Mouse (Mus musculus) CH12.LX (cell line): ENCODE results near the gene Gm20715. TPM values are rescaled to one million over a fixed set of nuclear protein-coding genes. Genes with fewer than 3 reads are reported as not detected.

Experiments used
- DNase-seq: peaks from one replicate; pipeline ENCODE4 v3.0.0-alpha.2; 2013; ENCODE audit errors: extremely low read depth
- H3K27ac ChIP-seq: 2 replicates; pipeline ENCODE4 v1.5.1; 2012; ENCODE audit warnings: low read depth, mild to moderate bottlenecking, control low read depth, moderate library complexity; ENCODE audit not compliant: insufficient read depth
- H3K27me3 ChIP-seq: replicated peaks from 2 replicates; pipeline ENCODE3; 2012; ENCODE audit warnings: inconsistent platforms
- H3K36me3 ChIP-seq, 2 experiments: replicated peaks in 1 of 2; 2 replicates each; pipeline versions ENCODE3 to v1.6.1; 2012; ENCODE audit warnings: inconsistent platforms in 1 of 2, low read length in 1 of 2, mild to moderate bottlenecking in 1 of 2, mixed read lengths in 1 of 2, moderate library complexity in 1 of 2; ENCODE audit not compliant: control insufficient read depth in 1 of 2, insufficient read depth in 1 of 2
- H3K4me1 ChIP-seq, 2 experiments: 2 replicates each; pipeline ENCODE4 v1.6.1; 2012; ENCODE audit warnings: inconsistent platforms in 1 of 2, moderate library complexity in 1 of 2; ENCODE audit not compliant: insufficient read depth in 2 of 2, control insufficient read depth in 1 of 2
- H3K4me2 ChIP-seq: 2 replicates; pipeline ENCODE4 v1.6.1; 2012; ENCODE audit warnings: low read depth, mild to moderate bottlenecking, control low read depth; ENCODE audit not compliant: poor library complexity, insufficient read depth, severe bottlenecking
- H3K4me3 ChIP-seq, 3 experiments: fragments of 150-350 bp in 1 of 3; sonication (generic) in 1 of 3; replicated peaks in 1 of 3; 2 replicates each; pipeline versions ENCODE3 to v1.5.1; 2011 to 2012; ENCODE audit warnings: low read depth in 2 of 3, low read length in 2 of 3, mild to moderate bottlenecking in 2 of 3, moderate library complexity in 2 of 3, control low read depth in 1 of 3, improper control_type of control experiment in 1 of 3, inconsistent platforms in 1 of 3, mixed read lengths in 1 of 3; ENCODE audit not compliant: poor library complexity in 1 of 3
- H3K79me2 ChIP-seq: replicated peaks from 2 replicates; pipeline ENCODE4 v1.6.1; 2012; ENCODE audit warnings: mild to moderate bottlenecking, moderate library complexity; ENCODE audit not compliant: control insufficient read depth, poor library complexity, insufficient read depth, severe bottlenecking; ENCODE audit errors: extremely low read depth
- H3K9ac ChIP-seq: 2 replicates; pipeline ENCODE4 v1.6.1; 2012; ENCODE audit warnings: low read depth, mild to moderate bottlenecking, control low read depth, moderate library complexity; ENCODE audit not compliant: insufficient read depth
- H3K9me3 ChIP-seq: replicated peaks from 2 replicates; pipeline ENCODE3; 2012; ENCODE audit warnings: low read length, inconsistent platforms, mixed read lengths
- CTCF ChIP-seq, 2 experiments: IDR thresholded peaks in 1 of 2; conservative IDR thresholded peaks in 1 of 2; 2 replicates each; pipeline ENCODE4 v1.5.1; 2011 to 2012; ENCODE audit warnings: low read depth in 2 of 2, low read length in 2 of 2, improper control_type of control experiment in 1 of 2, inconsistent platforms in 1 of 2, mild to moderate bottlenecking in 1 of 2, moderate library complexity in 1 of 2
- ELF1 ChIP-seq: IDR thresholded peaks from 2 replicates; pipeline ENCODE4 v1.6.1; 2014; ENCODE audit warnings: low read depth, mild to moderate bottlenecking, inconsistent platforms, low read length, improper control_type of control experiment
- EP300 ChIP-seq: IDR thresholded peaks from 2 replicates; pipeline ENCODE4 v1.6.1; 2011; ENCODE audit warnings: low read length, improper control_type of control experiment
- ETS1 ChIP-seq: conservative IDR thresholded peaks from 2 replicates; pipeline ENCODE4 v1.6.1; 2012; ENCODE audit warnings: low read depth, mild to moderate bottlenecking, inconsistent platforms, low read length, improper control_type of control experiment, moderate library complexity
- HCFC1 ChIP-seq: IDR thresholded peaks from 2 replicates; pipeline ENCODE4 v1.6.1; 2012; ENCODE audit warnings: low read depth, mild to moderate bottlenecking, inconsistent platforms, low read length, improper control_type of control experiment
- IRF4 ChIP-seq: IDR thresholded peaks from 2 replicates; pipeline ENCODE4 v1.6.1; 2014; ENCODE audit warnings: low read depth, mild to moderate bottlenecking, inconsistent platforms, low read length, improper control_type of control experiment
- JUN ChIP-seq: IDR thresholded peaks from 2 replicates; pipeline ENCODE4 v1.6.1; 2011; ENCODE audit warnings: low read depth, mild to moderate bottlenecking, low read length, improper control_type of control experiment, moderate library complexity; ENCODE audit not compliant: insufficient read depth
- JUND ChIP-seq: conservative IDR thresholded peaks from 2 replicates; pipeline ENCODE4 v1.6.1; 2011; ENCODE audit warnings: low read depth, low read length, improper control_type of control experiment
- MAX ChIP-seq: IDR thresholded peaks from 2 replicates; pipeline ENCODE4 v1.6.1; 2011; ENCODE audit warnings: low read length, improper control_type of control experiment
- MXI1 ChIP-seq: IDR thresholded peaks from 2 replicates; pipeline ENCODE4 v1.6.1; 2011; ENCODE audit warnings: mild to moderate bottlenecking, low read depth, low read length, improper control_type of control experiment
- NRF1 ChIP-seq: IDR thresholded peaks from 2 replicates; pipeline ENCODE4 v1.6.1; 2014; ENCODE audit warnings: low read depth, mild to moderate bottlenecking, inconsistent platforms, low read length, improper control_type of control experiment, moderate library complexity
- PAX5 ChIP-seq: IDR thresholded peaks from 2 replicates; pipeline ENCODE4 v1.6.1; 2012; ENCODE audit warnings: low read length, inconsistent platforms, mixed read lengths
- POLR2A ChIP-seq: IDR thresholded peaks from 2 replicates; pipeline ENCODE4 v1.6.1; 2011; ENCODE audit warnings: low read depth, mild to moderate bottlenecking, improper control_type of control experiment, low read length
- POLR2AphosphoS2 ChIP-seq: IDR thresholded peaks from 2 replicates; pipeline ENCODE4 v1.6.1; 2011; ENCODE audit warnings: low read depth, low read length, improper control_type of control experiment
- RCOR1 ChIP-seq: conservative IDR thresholded peaks from 2 replicates; pipeline ENCODE4 v1.6.1; 2012; ENCODE audit warnings: low read depth, mild to moderate bottlenecking, inconsistent platforms, low read length, improper control_type of control experiment
- TBP ChIP-seq: conservative IDR thresholded peaks from 2 replicates; pipeline ENCODE4 v1.6.1; 2011; ENCODE audit warnings: low read depth, low read length, improper control_type of control experiment
- TCF12 ChIP-seq: IDR thresholded peaks from 2 replicates; pipeline ENCODE4 v1.6.1; 2014; ENCODE audit warnings: low read depth, mild to moderate bottlenecking, inconsistent platforms, low read length, improper control_type of control experiment
- UBTF ChIP-seq: IDR thresholded peaks from 2 replicates; pipeline ENCODE4 v1.6.1; 2012; ENCODE audit warnings: low read depth, mild to moderate bottlenecking, inconsistent platforms, low read length, improper control_type of control experiment, moderate library complexity
- USF1 ChIP-seq: IDR thresholded peaks from 2 replicates; pipeline ENCODE4 v1.6.1; 2014; ENCODE audit warnings: low read depth, mild to moderate bottlenecking, inconsistent platforms, low read length, improper control_type of control experiment
- ZKSCAN1 ChIP-seq: IDR thresholded peaks from 2 replicates; pipeline ENCODE4 v1.6.1; 2012; ENCODE audit warnings: low read depth, inconsistent platforms, low read length, improper control_type of control experiment, borderline replicate concordance
- dilution Hi-C: fragments of 300-500 bp; cut with MboI; formaldehyde crosslinking; loops from 2 replicates; pipeline ENCODE4 v1.14.3; 2020; ENCODE audit warnings: low sequenced_read_pairs; ENCODE audit not compliant: extremely low pct_unique_long_range_greater_than_20kb, extremely low pct_ligation_motif_present
- in situ Hi-C: fragments of 300-500 bp; cut with MboI; formaldehyde crosslinking; loops from 3 replicates; pipeline ENCODE4 v1.14.3; 2019; ENCODE audit warnings: low sequenced_read_pairs, low pct_ligation_motif_present, low pct_unique_long_range_greater_than_20kb, mixed read lengths
- polyA plus RNA-seq: library from polyadenylated mRNA; unstranded; fragments of >175 nt; gene quantifications from 2 replicates; pipeline ENCODE4 v1.2.1, GENCODE M21; 2012; ENCODE audit warnings: low read depth; ENCODE audit not compliant: insufficient read length
- total RNA-seq, 2 experiments: library from RNA; depleted of rRNA; stranded (reverse); fragments of 300-350 nt in 1 of 2; fragments of >200 nt in 1 of 2; gene quantifications; 2 replicates each; pipeline ENCODE4 v1.2.3; 2012 to 2014

Gene Gm20715
- total and polyA plus RNA-seq, 3 experiments, result not detected

GRCm38 (mm10) chr7:6397996-6398975 lies 11.8 kb upstream of the Gm20715 start, which contains the start of gene Smim17:
Gene Smim17 (plus strand): TSS chr7:6398715.
- Histone ChIP-seq H3K4me1 (no peaks in the 10 kb centered on the region), H3K36me3 (no peaks in the 10 kb centered on the region), H3K4me2 (no peak within 1 kb of the TSS), H3K27ac (no peak within 1 kb of the TSS), H3K9ac (no peak within 1 kb of the TSS), H3K4me3 (no peak within 1 kb of the TSS), H3K9me3 (no peaks in the 10 kb centered on the region), H3K27me3 (no peaks in the 10 kb centered on the region), H3K79me2 (no peaks in the 10 kb centered on the region)
- in situ Hi-C loops (loop anchor here (25.0 kb wide), 2 partner anchors 111 to 889 kb away; partner anchors contain the start of genes Gm45844 and Zfp667), dilution Hi-C loops (no loop called here)
- TF ChIP-seq POLR2AphosphoS2 (no peak), ZKSCAN1 (no peak), ELF1 (no peak), POLR2A (no peak), ETS1 (no peak), HCFC1 (no peak), JUND (no peak)
- no peak for DNase-seq

GRCm38 (mm10) chr7:6414626-6415441 lies 4.8 kb downstream of the Gm20715 start:
- Histone ChIP-seq H3K27ac (no peak overlapping the region), H3K4me3 (no peak overlapping the region), H3K36me3 (no peaks in the 10 kb centered on the region), H3K4me1 (no peaks in the 10 kb centered on the region), H3K27me3 (no peaks in the 10 kb centered on the region), H3K9me3 (peaks cover 15% of the 10 kb centered on the region), H3K4me2 (no peak overlapping the region), H3K9ac (no peak overlapping the region), H3K79me2 (no peaks in the 10 kb centered on the region)
- dilution Hi-C loops, result no loop called here
- in situ Hi-C loops, result no loop called here
- no peak for DNase-seq
- no peak for TF ChIP-seq IRF4
- TF ChIP-seq MAX, result no peak
- TF ChIP-seq RCOR1, result no peak
- TF ChIP-seq PAX5, result no peak
- no peak for TF ChIP-seq POLR2A
- no peak for TF ChIP-seq TBP
- TF ChIP-seq JUND, result no peak
- no peak for TF ChIP-seq USF1
- no peak for TF ChIP-seq MXI1
- TF ChIP-seq NRF1, result no peak
- no peak for TF ChIP-seq JUN
- no peak for TF ChIP-seq EP300
- no peak for TF ChIP-seq CTCF (conservative IDR thresholded peaks at IDR 0.05 in 1 of 2, IDR thresholded peaks at IDR 0.05 in 1 of 2; ENCODE audit: low read depth in 2 of 2, low read length in 2 of 2)
- no peak for TF ChIP-seq HCFC1
- no peak for TF ChIP-seq UBTF
- no peak for TF ChIP-seq TCF12
